Mouse (Mus musculus) liver, adult 2 months (tissue): ENCODE measurements at regions not wholly inside any gene's neighbourhood (a gene's known extent, or its start where the extent isn't known, plus 50 kb on each side); places are given as distances from the start of the nearest gene placed in this dataset.

Source experiments
- CTCF ChIP-seq: fragments of 200-500 bp; IDR thresholded peaks from 2 replicates; pipeline ENCODE4 v1.5.1; 2011; ENCODE audit warnings: low read depth, low read length, control low read depth
- POLR2A ChIP-seq: fragments of 200-500 bp; IDR thresholded peaks from 2 replicates; pipeline ENCODE4 v1.6.1; 2011; ENCODE audit warnings: low read length, control low read depth; ENCODE audit not compliant: insufficient read depth; ENCODE audit errors: extremely low read depth

DNA sequence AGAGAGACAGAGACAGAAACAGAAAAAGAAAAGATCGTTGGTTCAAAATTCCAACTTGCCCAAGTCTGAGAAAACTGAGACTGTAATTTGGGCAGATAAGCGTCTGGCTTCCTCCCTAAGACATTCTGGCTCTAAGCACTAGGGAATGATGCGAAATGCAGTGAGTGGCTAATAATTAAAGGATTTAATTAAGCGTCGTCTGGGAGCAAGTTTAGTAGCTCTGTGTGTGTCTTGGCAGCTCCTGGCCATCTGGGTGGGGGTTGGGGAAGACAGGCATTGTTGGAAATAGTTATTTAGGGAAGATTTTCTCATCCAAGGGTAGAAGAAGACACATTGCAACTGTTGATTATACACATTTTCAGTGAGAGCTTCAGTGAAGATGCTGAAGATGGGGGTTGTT is 311.5 kb downstream of the Wdr11 start:
- no peak for TF ChIP-seq CTCF
- no peak for TF ChIP-seq POLR2A
